Mouse (Mus musculus): ENCODE measurements around the gene Gm17334. TPM values are rescaled to one million over a fixed set of nuclear protein-coding genes. Genes with fewer than 3 reads are reported as not detected.

Gene Gm17334
- polyA plus RNA-seq, 1 experiment from 2014 or later = not detected

DNA sequence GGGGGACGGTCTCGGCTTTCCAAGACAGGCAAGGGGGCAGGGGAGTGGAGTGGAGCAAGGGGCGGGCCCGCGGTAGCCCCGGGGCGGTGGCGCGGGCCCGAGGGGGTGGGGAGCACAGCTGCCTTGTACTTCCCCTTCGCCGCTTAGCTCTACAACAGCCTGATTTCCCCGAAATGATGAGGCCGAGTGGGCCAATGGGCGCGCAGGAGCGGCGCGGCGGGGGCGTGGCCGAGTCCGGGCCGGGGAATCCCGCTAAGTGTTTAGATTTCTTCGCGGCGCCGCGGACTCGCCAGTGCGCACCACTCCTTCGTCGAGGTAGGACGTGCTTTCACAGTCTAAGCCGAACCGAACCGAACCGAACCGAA is 3.2 kb downstream of the Gm17334 start, which contains the start of gene Irf1:
Gene Irf1 (plus strand): TSS at position 255 of the 365 bp plus-strand sequence.
- Histone ChIP-seq H3K9me3 (ENCODE audit: control insufficient read depth, low read length) (no peaks in the 10 kb centered on the region), H3K9ac (ENCODE audit: low read length) (peak within 1 kb of the TSS; percentile 82), H3K27ac (replicated peaks in 1 of 2; ENCODE audit: control insufficient read depth in 1 of 2, insufficient read depth in 1 of 2, low read depth in 2 of 2, low read length in 2 of 2) (peak within 1 kb of the TSS; percentile 73 to 76), H3K27me3 (ENCODE audit: control insufficient read depth, insufficient read depth, low read length) (no peaks in the 10 kb centered on the region), H3K4me3 (ENCODE audit: control insufficient read depth in 1 of 2, insufficient read depth in 1 of 2, low read depth in 1 of 2, low read length in 2 of 2) (peak within 1 kb of the TSS; percentile 87 to 89), H3K4me1 (ENCODE audit: control insufficient read depth in 2 of 2, insufficient read depth in 2 of 2, low read length in 2 of 2) (peaks cover 5 to 6% of the 10 kb centered on the region in 2 experiments; a peak in 3 of 4 replicates), H3K4me2 (ENCODE audit: low read length) (peak within 1 kb of the TSS; percentile 84), H3K36me3 (ENCODE audit: control insufficient read depth, insufficient read depth, low read length) (peaks cover 21% of the 10 kb centered on the region)
- under 1% methylated on average over 39 of the region's 40 CpGs for WGBS
- peak; percentile 85 for ATAC-seq (ENCODE audit: insufficient number of reproducible peaks, insufficient read depth, low FRiP score, low read depth)

DNA sequence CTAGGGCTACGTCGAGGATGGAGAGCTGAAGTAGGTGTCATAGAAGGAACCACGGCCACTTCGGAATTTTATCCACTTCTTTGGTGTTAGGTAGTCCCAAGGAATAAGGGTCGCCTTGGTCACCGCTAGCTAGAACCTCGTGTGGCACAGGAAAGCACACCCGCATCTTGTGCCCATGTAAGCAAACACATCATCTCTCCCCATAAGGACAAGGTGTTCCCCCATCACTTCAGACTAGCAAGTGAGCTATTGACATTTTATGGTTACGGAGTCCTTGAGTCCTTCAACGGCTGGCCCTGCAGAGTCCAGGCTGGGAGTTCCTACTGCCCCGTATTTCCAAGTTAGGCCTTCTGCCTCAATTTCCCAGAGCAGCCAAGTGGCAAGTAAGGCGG is 3.8 kb downstream of the Gm17334 start:
- peaks cover 9 to 11% of the 10 kb centered on the region in 2 experiments; a peak in 3 of 4 replicates for H3K4me1 ChIP-seq (ENCODE audit: control insufficient read depth in 2 of 2, insufficient read depth in 2 of 2, low read length in 2 of 2)
- peaks cover 15% of the 10 kb centered on the region for H3K36me3 ChIP-seq (ENCODE audit: control insufficient read depth, insufficient read depth, low read length)
- peak overlapping the region; percentile 84 for H3K4me2 ChIP-seq (ENCODE audit: low read length)
- H3K9ac ChIP-seq (ENCODE audit: low read length) = peak overlapping the region; percentile 82
- no peaks in the 10 kb centered on the region for H3K9me3 ChIP-seq (ENCODE audit: control insufficient read depth, low read length)
- H3K4me3 ChIP-seq (ENCODE audit: control insufficient read depth in 1 of 2, insufficient read depth in 1 of 2, low read depth in 1 of 2, low read length in 2 of 2) = peak overlapping the region; percentile 87 to 89; a peak in 3 of 4 replicates
- WGBS = 43% methylated on average over 12 of the region's 12 CpGs
- no peak for ATAC-seq (ENCODE audit: insufficient number of reproducible peaks, insufficient read depth, low FRiP score, low read depth)
- no peaks in the 10 kb centered on the region for H3K27me3 ChIP-seq (ENCODE audit: control insufficient read depth, insufficient read depth, low read length)
- 0 out of 4 replicates have a peak overlapping the region, but pooled peaks have one; percentile 20 to 24 for H3K27ac ChIP-seq (replicated peaks in 1 of 2; ENCODE audit: control insufficient read depth in 1 of 2, insufficient read depth in 1 of 2, low read depth in 2 of 2, low read length in 2 of 2)

DNA sequence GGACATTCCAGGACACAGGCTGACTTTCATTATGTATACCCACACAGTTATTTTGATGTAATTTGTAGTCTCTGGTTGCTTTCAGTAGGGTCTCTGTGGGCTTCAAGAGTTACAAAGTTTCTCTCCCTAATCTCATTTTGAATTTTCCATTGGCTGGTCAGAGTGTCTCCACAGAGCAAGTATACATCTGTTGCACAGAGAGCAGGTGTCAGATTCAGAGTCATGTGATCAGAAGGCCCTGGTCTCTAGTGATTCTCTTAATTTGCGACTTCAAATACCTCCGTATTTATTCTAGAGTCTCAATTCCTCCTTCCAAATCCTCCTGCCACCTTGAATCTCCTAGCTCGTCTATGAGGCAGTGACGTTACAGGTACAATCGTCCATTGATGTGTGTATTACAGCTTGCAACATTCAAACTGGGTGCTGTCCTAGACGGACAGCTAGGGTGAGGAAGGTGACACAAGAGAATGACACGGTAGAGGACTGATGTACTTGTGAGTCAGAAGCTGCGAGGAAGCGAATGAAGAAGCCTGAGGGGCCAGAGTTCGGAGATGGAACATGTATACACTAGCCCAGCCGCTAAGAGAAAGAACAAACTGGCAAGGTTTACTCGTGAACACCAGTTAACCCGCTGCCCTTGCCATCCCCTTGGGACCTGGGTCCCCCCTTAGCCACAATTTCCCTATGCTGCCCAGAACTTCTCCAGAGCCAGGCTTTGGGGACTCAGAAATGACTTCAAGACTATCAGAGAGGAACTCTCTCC is 4.4 kb downstream of the Gm17334 start:
- Histone ChIP-seq H3K27me3 (ENCODE audit: control insufficient read depth, insufficient read depth, low read length) (no peaks in the 10 kb centered on the region), H3K4me3 (ENCODE audit: control insufficient read depth in 1 of 2, insufficient read depth in 1 of 2, low read depth in 1 of 2, low read length in 2 of 2) (no peak overlapping the region), H3K4me2 (ENCODE audit: low read length) (no peak overlapping the region), H3K9me3 (ENCODE audit: control insufficient read depth, low read length) (no peaks in the 10 kb centered on the region), H3K27ac (replicated peaks in 1 of 2; ENCODE audit: control insufficient read depth in 1 of 2, insufficient read depth in 1 of 2, low read depth in 2 of 2, low read length in 2 of 2) (no peak overlapping the region), H3K36me3 (ENCODE audit: control insufficient read depth, insufficient read depth, low read length) (peaks cover 10% of the 10 kb centered on the region), H3K4me1 (ENCODE audit: control insufficient read depth in 2 of 2, insufficient read depth in 2 of 2, low read length in 2 of 2) (peaks cover 14 to 17% of the 10 kb centered on the region in 2 experiments), H3K9ac (ENCODE audit: low read length) (no peak overlapping the region)
- ATAC-seq (ENCODE audit: insufficient number of reproducible peaks, insufficient read depth, low FRiP score, low read depth) = no peak
- WGBS = 76% methylated on average over 13 of the region's 13 CpGs

DNA sequence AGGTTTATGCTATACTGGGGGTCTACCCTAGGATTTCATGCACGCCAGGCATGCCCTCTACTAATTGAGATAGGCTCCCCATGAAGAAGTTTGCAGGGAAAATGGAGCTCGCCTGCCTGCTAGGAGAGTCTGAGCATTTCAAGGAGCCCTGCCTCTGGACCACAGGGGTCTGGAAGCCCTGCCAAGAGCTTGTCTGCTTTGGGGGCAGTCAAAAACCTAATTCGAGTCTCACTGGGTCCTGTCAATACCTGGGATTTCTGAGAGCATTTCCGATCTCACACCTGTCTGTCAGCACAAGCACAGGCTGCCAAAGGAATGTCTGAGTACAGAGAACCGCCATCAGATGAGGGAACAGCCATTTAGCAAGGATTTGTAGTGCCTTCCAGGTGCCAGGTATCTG is 8.4 kb downstream of the Gm17334 start:
- Histone ChIP-seq H3K9me3 (ENCODE audit: control insufficient read depth, low read length) (no peaks in the 10 kb centered on the region), H3K9ac (ENCODE audit: low read length) (no peak overlapping the region), H3K27me3 (ENCODE audit: control insufficient read depth, insufficient read depth, low read length) (no peaks in the 10 kb centered on the region), H3K4me3 (ENCODE audit: control insufficient read depth in 1 of 2, insufficient read depth in 1 of 2, low read depth in 1 of 2, low read length in 2 of 2) (no peak overlapping the region), H3K4me1 (ENCODE audit: control insufficient read depth in 2 of 2, insufficient read depth in 2 of 2, low read length in 2 of 2) (peaks cover 44 to 49% of the 10 kb centered on the region in 2 experiments), H3K27ac (replicated peaks in 1 of 2; ENCODE audit: control insufficient read depth in 1 of 2, insufficient read depth in 1 of 2, low read depth in 2 of 2, low read length in 2 of 2) (peak overlapping the region in 1 of 2 experiments; percentile 97; a peak in 2 of 4 replicates), H3K4me2 (ENCODE audit: low read length) (no peak overlapping the region; the same call in 1 of the 2 replicates), H3K36me3 (ENCODE audit: control insufficient read depth, insufficient read depth, low read length) (no peaks in the 10 kb centered on the region)
- WGBS = 52% methylated on average over 5 of the region's 5 CpGs
- ATAC-seq (ENCODE audit: insufficient number of reproducible peaks, insufficient read depth, low FRiP score, low read depth) = no peak

DNA sequence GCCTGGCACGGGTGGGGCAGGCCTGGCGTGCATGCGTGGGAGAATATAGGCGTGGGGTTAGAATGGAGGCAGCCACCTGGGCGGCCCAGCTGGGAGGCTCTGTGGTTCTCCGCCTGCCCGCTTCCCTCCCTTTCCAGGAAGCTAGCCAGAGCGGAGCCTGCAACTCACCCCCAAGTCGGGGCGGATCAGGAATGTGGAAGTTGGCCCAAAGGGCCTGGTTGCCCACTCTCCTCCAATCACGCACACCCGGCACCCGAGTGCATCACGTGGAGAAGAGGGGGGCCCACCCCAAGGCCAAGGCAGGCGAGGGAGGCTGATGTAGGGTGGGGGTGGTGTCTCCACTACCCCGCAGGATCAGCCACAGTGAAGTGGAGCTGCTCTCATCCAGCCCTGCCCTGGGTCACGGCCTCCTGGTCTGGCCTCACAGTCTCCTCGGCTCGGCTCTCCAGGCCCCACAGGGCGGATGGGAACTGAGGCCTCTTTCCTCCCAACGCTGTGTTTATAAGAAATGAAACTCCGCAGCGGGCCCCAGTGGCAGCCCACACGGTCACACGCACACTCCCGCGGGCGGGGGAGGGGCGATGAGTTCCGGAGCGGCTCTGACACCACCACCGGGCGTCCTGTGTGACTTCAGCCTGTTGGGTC is 9.4 kb downstream of the Gm17334 start:
- H3K4me1 ChIP-seq (ENCODE audit: control insufficient read depth in 2 of 2, insufficient read depth in 2 of 2, low read length in 2 of 2) = peaks cover 49 to 57% of the 10 kb centered on the region in 2 experiments
- peak overlapping the region; percentile 79 for H3K4me2 ChIP-seq (ENCODE audit: low read length)
- peak; percentile 67 for ATAC-seq (ENCODE audit: insufficient number of reproducible peaks, insufficient read depth, low FRiP score, low read depth)
- H3K9ac ChIP-seq (ENCODE audit: low read length) = peak overlapping the region; percentile 76
- no peaks in the 10 kb centered on the region for H3K36me3 ChIP-seq (ENCODE audit: control insufficient read depth, insufficient read depth, low read length)
- WGBS = 3% methylated on average over 33 of the region's 33 CpGs
- peak overlapping the region; percentile 37 to 40 for H3K4me3 ChIP-seq (ENCODE audit: control insufficient read depth in 1 of 2, insufficient read depth in 1 of 2, low read depth in 1 of 2, low read length in 2 of 2)
- no peaks in the 10 kb centered on the region for H3K27me3 ChIP-seq (ENCODE audit: control insufficient read depth, insufficient read depth, low read length)
- H3K27ac ChIP-seq (replicated peaks in 1 of 2; ENCODE audit: control insufficient read depth in 1 of 2, insufficient read depth in 1 of 2, low read depth in 2 of 2, low read length in 2 of 2) = peak overlapping the region; percentile 93 to 97
- no peaks in the 10 kb centered on the region for H3K9me3 ChIP-seq (ENCODE audit: control insufficient read depth, low read length)

DNA sequence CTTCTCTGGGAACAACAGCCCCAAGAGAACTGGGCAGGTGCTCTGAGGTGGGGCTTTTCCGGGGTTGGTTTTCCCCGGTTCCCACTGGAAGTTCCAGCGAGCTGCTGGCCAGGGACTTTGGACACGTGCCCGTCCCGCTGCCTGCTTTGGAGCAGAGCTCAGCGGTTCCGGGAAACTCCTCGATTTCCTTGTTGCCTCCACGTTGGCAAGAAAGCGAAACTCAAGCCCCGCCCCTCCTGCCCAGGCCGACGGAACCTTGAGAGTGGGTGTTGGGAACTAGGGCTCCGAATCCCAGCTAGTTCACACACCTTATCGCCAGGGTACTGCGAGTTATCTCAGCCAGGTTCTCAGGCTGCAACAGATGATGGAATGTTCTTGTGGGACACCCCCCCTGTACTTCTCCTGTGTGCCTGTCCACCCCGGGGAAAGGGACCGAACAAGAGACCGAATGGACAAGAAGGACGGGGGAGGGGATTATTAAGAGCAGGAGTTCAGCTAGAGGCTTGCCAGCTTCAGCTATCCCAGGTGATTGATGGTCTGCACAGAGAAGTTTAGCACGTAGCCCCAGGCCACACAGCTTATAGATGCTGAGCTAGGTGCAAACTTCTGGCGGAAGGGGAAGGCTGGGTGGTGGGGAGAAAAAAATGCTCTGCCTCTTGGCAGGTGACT is 10.0 kb downstream of the Gm17334 start:
- Histone ChIP-seq H3K9me3 (ENCODE audit: control insufficient read depth, low read length) (no peaks in the 10 kb centered on the region), H3K4me3 (ENCODE audit: control insufficient read depth in 1 of 2, insufficient read depth in 1 of 2, low read depth in 1 of 2, low read length in 2 of 2) (peak overlapping the region; percentile 37 to 40), H3K4me2 (ENCODE audit: low read length) (peak overlapping the region; percentile 79), H3K27me3 (ENCODE audit: control insufficient read depth, insufficient read depth, low read length) (no peaks in the 10 kb centered on the region), H3K4me1 (ENCODE audit: control insufficient read depth in 2 of 2, insufficient read depth in 2 of 2, low read length in 2 of 2) (peaks cover 49 to 57% of the 10 kb centered on the region in 2 experiments), H3K36me3 (ENCODE audit: control insufficient read depth, insufficient read depth, low read length) (no peaks in the 10 kb centered on the region), H3K27ac (replicated peaks in 1 of 2; ENCODE audit: control insufficient read depth in 1 of 2, insufficient read depth in 1 of 2, low read depth in 2 of 2, low read length in 2 of 2) (peak overlapping the region; percentile 93 to 97), H3K9ac (ENCODE audit: low read length) (peak overlapping the region; percentile 76)
- 2% methylated on average over 23 of the region's 23 CpGs for WGBS
- peak; percentile 4; the same call in 1 of the 2 replicates for ATAC-seq (ENCODE audit: insufficient number of reproducible peaks, insufficient read depth, low FRiP score, low read depth)

DNA sequence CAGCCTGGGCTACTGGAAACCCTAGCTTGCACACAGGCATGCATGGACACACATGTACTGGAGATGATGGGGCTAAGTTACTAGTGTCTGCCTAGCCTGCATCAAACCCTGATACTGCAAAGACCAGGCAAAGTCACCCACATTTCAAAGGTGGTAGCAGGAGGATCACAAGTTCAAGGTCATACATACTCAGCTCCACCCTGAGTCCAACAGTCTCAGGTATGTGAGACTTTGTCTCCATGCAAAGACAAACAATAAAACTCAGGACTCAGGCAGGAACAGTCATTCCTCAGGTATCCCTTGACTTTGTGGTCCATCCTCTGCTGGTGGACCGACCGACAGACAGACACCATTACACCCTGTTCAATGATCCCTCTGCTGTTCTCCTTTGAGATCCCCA is 10.6 kb downstream of the Gm17334 start:
- peak overlapping the region; percentile 93 to 97 for H3K27ac ChIP-seq (replicated peaks in 1 of 2; ENCODE audit: control insufficient read depth in 1 of 2, insufficient read depth in 1 of 2, low read depth in 2 of 2, low read length in 2 of 2)
- WGBS = 52% methylated on average over 2 of the region's 2 CpGs
- peak overlapping the region; percentile 37 to 40; a peak in 3 of 4 replicates for H3K4me3 ChIP-seq (ENCODE audit: control insufficient read depth in 1 of 2, insufficient read depth in 1 of 2, low read depth in 1 of 2, low read length in 2 of 2)
- no peaks in the 10 kb centered on the region for H3K36me3 ChIP-seq (ENCODE audit: control insufficient read depth, insufficient read depth, low read length)
- H3K4me1 ChIP-seq (ENCODE audit: control insufficient read depth in 2 of 2, insufficient read depth in 2 of 2, low read length in 2 of 2) = peaks cover 49 to 57% of the 10 kb centered on the region in 2 experiments
- peak overlapping the region; percentile 76 for H3K9ac ChIP-seq (ENCODE audit: low read length)
- ATAC-seq (ENCODE audit: insufficient number of reproducible peaks, insufficient read depth, low FRiP score, low read depth) = no peak
- H3K4me2 ChIP-seq (ENCODE audit: low read length) = peak overlapping the region; percentile 79
- H3K27me3 ChIP-seq (ENCODE audit: control insufficient read depth, insufficient read depth, low read length) = no peaks in the 10 kb centered on the region
- H3K9me3 ChIP-seq (ENCODE audit: control insufficient read depth, low read length) = no peaks in the 10 kb centered on the region
